Mouse (Mus musculus): ENCODE data around the gene App.
A peak's percentile ranks its signal among the peaks of the same experiment; 100 is the strongest.

The App gene

GRCm38 (mm10) chr16:85118916-85119315 lies 54.6 kb downstream of the App start:
- no peak for DNase-seq (ENCODE audit: low spot score)

- no peak for DNase-seq (ENCODE audit: low spot score)
Measured at GRCm38 (mm10) chr16:85117541-85117940, 56.0 kb downstream of the App start.

GRCm38 (mm10) chr16:85115837-85116236 lies 57.7 kb downstream of the App start:
- DNase-seq (ENCODE audit: low spot score), result no peak

GRCm38 (mm10) chr16:85114742-85115141 lies 58.8 kb downstream of the App start:
- DNase-seq (ENCODE audit: low spot score), result no peak

- no peak for DNase-seq (ENCODE audit: low spot score)
Measured at GRCm38 (mm10) chr16:85113941-85114340, 59.6 kb downstream of the App start.

- no peak for DNase-seq (ENCODE audit: low spot score)
Measured at GRCm38 (mm10) chr16:85112254-85112653, 61.3 kb downstream of the App start.

- DNase-seq (ENCODE audit: low spot score), result no peak
Measured at GRCm38 (mm10) chr16:85110428-85110827, 63.1 kb downstream of the App start.

- no peak for DNase-seq (ENCODE audit: low spot score)
Measured at GRCm38 (mm10) chr16:85108486-85108885, 65.1 kb downstream of the App start.

- no peak for DNase-seq (ENCODE audit: low spot score)
Measured at GRCm38 (mm10) chr16:85106644-85107323, 66.8 kb downstream of the App start.

GRCm38 (mm10) chr16:85105603-85106002 lies 68.0 kb downstream of the App start:
- no peak for DNase-seq (ENCODE audit: low spot score)

- no peak for DNase-seq (ENCODE audit: low spot score)
Measured at GRCm38 (mm10) chr16:85103116-85103787, 70.3 kb downstream of the App start.

GRCm38 (mm10) chr16:85101544-85101943 lies 72.0 kb downstream of the App start:
- no peak for DNase-seq (ENCODE audit: low spot score)

- DNase-seq (ENCODE audit: low spot score), result no peak
Measured at GRCm38 (mm10) chr16:85100806-85101205, 72.8 kb downstream of the App start.

GRCm38 (mm10) chr16:85099487-85099886 lies 74.1 kb downstream of the App start:
- DNase-seq (ENCODE audit: low spot score), result no peak

- DNase-seq (ENCODE audit: low spot score), result peak; percentile 11
Measured at GRCm38 (mm10) chr16:85099044-85099443, 74.5 kb downstream of the App start.

GRCm38 (mm10) chr16:85096396-85096795 lies 77.2 kb downstream of the App start:
- no peak for DNase-seq (ENCODE audit: low spot score)

- DNase-seq (ENCODE audit: low spot score), result no peak
Measured at GRCm38 (mm10) chr16:85095923-85096322, 77.6 kb downstream of the App start.

- DNase-seq (ENCODE audit: low spot score), result no peak
Measured at GRCm38 (mm10) chr16:85092644-85093091, 80.9 kb downstream of the App start.

- DNase-seq (ENCODE audit: low spot score), result no peak
Measured at GRCm38 (mm10) chr16:85092183-85092582, 81.4 kb downstream of the App start.

- DNase-seq (ENCODE audit: low spot score), result no peak
Measured at GRCm38 (mm10) chr16:85090992-85091391, 82.6 kb downstream of the App start.

GRCm38 (mm10) chr16:85088126-85088525 lies 85.4 kb downstream of the App start:
- no peak for DNase-seq (ENCODE audit: low spot score)

- DNase-seq (ENCODE audit: low spot score), result no peak
Measured at GRCm38 (mm10) chr16:85086303-85086702, 87.3 kb downstream of the App start.

GRCm38 (mm10) chr16:85085902-85086301 lies 87.7 kb downstream of the App start:
- no peak for DNase-seq (ENCODE audit: low spot score)

- DNase-seq (ENCODE audit: low spot score), result no peak
Measured at GRCm38 (mm10) chr16:85084152-85084551, 89.4 kb downstream of the App start.
